Mouse (Mus musculus) kidney, embryonic 16.5 days (tissue): Measurements from ENCODE around the gene Tfec. TPM values are rescaled to one million over a fixed set of nuclear protein-coding genes. Genes with fewer than 3 reads are reported as not detected.

Source experiments
- ATAC-seq: fragments of 200-750 bp; cut with Nextera tagmentation; 2 replicates; pipeline ENCODE4 v1.8.0; 2017; ENCODE audit warnings: moderate TSS enrichment; ENCODE audit not compliant: low FRiP score, low TSS enrichment
- H3K27ac ChIP-seq: fragments of 300-500 bp; sonication (generic); 2 replicates; pipeline ENCODE4 v1.5.1; 2014; ENCODE audit warnings: low read length
- H3K27me3 ChIP-seq: fragments of 300-500 bp; sonication (generic); 2 replicates; pipeline ENCODE4 v1.6.1; 2014; ENCODE audit warnings: low read length, control low read depth, mixed read lengths; ENCODE audit not compliant: insufficient read depth
- H3K36me3 ChIP-seq: fragments of 300-500 bp; sonication (generic); 2 replicates; pipeline ENCODE4 v1.6.1; 2014; ENCODE audit warnings: low read length, control low read depth, mixed read lengths; ENCODE audit not compliant: insufficient read depth
- H3K4me1 ChIP-seq: fragments of 300-500 bp; sonication (generic); 2 replicates; pipeline ENCODE4 v1.6.1; 2014; ENCODE audit warnings: low read length, control low read depth, mixed read lengths; ENCODE audit not compliant: insufficient read depth
- H3K4me2 ChIP-seq: fragments of 300-500 bp; sonication (generic); replicated peaks from 2 replicates; pipeline ENCODE4 v1.6.1; 2014; ENCODE audit warnings: low read depth, low read length
- H3K4me3 ChIP-seq: fragments of 300-500 bp; sonication (generic); 2 replicates; pipeline ENCODE4 v1.5.1; 2014; ENCODE audit warnings: mild to moderate bottlenecking, low read length
- H3K9ac ChIP-seq: fragments of 300-500 bp; sonication (generic); replicated peaks from 2 replicates; pipeline ENCODE4 v1.6.1; 2014; ENCODE audit warnings: low read length
- H3K9me3 ChIP-seq: fragments of 300-500 bp; sonication (generic); 2 replicates; pipeline ENCODE4 v1.6.1; 2016; ENCODE audit warnings: low read length, control low read depth
- WGBS: fragments of 180-500 bp; shearing (Covaris S2); extraction: QIAGEN DNeasy Blood & Tissue Kit; methylation state at CpG from one replicate; pipeline ENCODE4 v1.1.7; 2014; 5-methylcytosine and 5-hydroxymethylcytosine counted together
- polyA plus RNA-seq: library from polyadenylated mRNA; unstranded; fragments of >200 nt; fragmentation: Nextera tagmentation; extraction: Ambion mirVana; gene quantifications from 2 replicates; pipeline ENCODE4 v1.2.1, GENCODE M21; 2015

Tfec gene
- polyA plus RNA-seq, 1 experiment from 2014 or later = 8.2 TPM

DNA sequence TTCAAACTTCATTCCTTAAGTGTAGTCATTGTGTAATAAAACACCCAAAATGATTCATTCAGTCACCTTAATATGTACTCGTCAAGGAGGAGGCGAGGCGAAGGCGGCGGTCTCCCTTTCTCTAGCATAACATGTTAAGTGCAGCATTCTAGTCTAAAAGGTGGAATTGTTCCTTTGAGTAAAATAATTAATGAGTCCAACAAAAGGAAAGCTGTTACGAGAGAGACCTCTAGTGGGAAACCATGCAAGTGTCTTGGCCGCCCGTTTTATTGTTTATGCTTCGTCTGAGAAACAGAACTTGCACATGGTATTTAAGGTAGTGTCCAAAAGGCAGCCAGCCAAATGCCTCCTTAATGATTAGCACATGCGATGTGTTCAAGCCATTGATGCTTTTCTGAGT is 100.6 kb downstream of the Tfec start:
- no peaks in the 10 kb centered on the region for H3K27me3 ChIP-seq
- no peaks in the 10 kb centered on the region for H3K4me1 ChIP-seq
- peak; percentile 59; the same call in 1 of the 2 replicates for ATAC-seq
- no peaks in the 10 kb centered on the region for H3K36me3 ChIP-seq
- no peak overlapping the region for H3K27ac ChIP-seq
- no peak overlapping the region for H3K9ac ChIP-seq
- H3K4me2 ChIP-seq = peak overlapping the region; percentile 18; the same call in 1 of the 2 replicates
- H3K4me3 ChIP-seq = no peak overlapping the region
- 20% methylated on average over 10 of the region's 10 CpGs for WGBS
- no peaks in the 10 kb centered on the region for H3K9me3 ChIP-seq

DNA sequence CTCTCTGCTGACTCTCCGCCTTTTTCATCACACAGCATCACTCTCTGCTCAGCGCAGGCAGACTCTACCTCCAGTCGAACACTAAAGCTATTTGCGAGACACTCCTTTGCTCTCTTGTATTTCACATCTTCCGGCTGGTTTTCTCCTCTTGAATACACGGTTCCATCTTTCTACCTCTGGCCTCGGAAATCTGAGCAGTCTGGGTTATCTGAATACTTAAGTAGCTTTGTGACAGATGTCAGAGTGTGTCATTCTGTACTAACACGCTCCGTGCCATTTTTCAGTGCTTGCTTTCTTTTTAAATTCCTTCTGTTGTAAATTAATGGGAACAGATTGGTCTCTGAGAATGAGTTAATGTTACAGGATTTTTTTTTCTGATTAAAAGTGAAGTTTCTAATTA is 101.3 kb downstream of the Tfec start:
- H3K9ac ChIP-seq = no peak overlapping the region
- H3K4me2 ChIP-seq = no peak overlapping the region
- no peaks in the 10 kb centered on the region for H3K36me3 ChIP-seq
- H3K27ac ChIP-seq = no peak overlapping the region
- H3K27me3 ChIP-seq = no peaks in the 10 kb centered on the region
- H3K9me3 ChIP-seq = no peaks in the 10 kb centered on the region
- 56% methylated on average over 9 of the region's 9 CpGs for WGBS
- no peaks in the 10 kb centered on the region for H3K4me1 ChIP-seq
- no peak overlapping the region for H3K4me3 ChIP-seq
- no peak for ATAC-seq

- no peak overlapping the region for H3K27ac ChIP-seq
- WGBS = 65% methylated on average over 7 of the region's 7 CpGs
- no peaks in the 10 kb centered on the region for H3K4me1 ChIP-seq
- H3K9me3 ChIP-seq = no peaks in the 10 kb centered on the region
- H3K36me3 ChIP-seq = no peaks in the 10 kb centered on the region
- ATAC-seq = no peak
- no peak overlapping the region for H3K4me2 ChIP-seq
- H3K4me3 ChIP-seq = no peak overlapping the region
- H3K9ac ChIP-seq = no peak overlapping the region
- H3K27me3 ChIP-seq = no peaks in the 10 kb centered on the region
Measured at GRCm38 (mm10) chr6:16794036-16794435, 104.2 kb downstream of the Tfec start.

- H3K4me2 ChIP-seq = no peak overlapping the region
- H3K36me3 ChIP-seq = no peaks in the 10 kb centered on the region
- H3K27me3 ChIP-seq = no peaks in the 10 kb centered on the region
- H3K4me1 ChIP-seq = no peaks in the 10 kb centered on the region
- H3K9me3 ChIP-seq = no peaks in the 10 kb centered on the region
- no peak overlapping the region for H3K4me3 ChIP-seq
- WGBS = 82% methylated on average over 3 of the region's 3 CpGs
- no peak overlapping the region for H3K27ac ChIP-seq
- no peak overlapping the region for H3K9ac ChIP-seq
- no peak for ATAC-seq
Measured at GRCm38 (mm10) chr6:16785166-16785565, 113.1 kb downstream of the Tfec start.

Other genes starting within 250 kb of the Tfec start
- 77.5 and 82.6 TPM in 2 replicates for gene Tes, start 166.7 kb upstream of the Tfec start, polyA plus RNA-seq